Mouse (Mus musculus): ENCODE data around the gene Shisa5.

DNA sequence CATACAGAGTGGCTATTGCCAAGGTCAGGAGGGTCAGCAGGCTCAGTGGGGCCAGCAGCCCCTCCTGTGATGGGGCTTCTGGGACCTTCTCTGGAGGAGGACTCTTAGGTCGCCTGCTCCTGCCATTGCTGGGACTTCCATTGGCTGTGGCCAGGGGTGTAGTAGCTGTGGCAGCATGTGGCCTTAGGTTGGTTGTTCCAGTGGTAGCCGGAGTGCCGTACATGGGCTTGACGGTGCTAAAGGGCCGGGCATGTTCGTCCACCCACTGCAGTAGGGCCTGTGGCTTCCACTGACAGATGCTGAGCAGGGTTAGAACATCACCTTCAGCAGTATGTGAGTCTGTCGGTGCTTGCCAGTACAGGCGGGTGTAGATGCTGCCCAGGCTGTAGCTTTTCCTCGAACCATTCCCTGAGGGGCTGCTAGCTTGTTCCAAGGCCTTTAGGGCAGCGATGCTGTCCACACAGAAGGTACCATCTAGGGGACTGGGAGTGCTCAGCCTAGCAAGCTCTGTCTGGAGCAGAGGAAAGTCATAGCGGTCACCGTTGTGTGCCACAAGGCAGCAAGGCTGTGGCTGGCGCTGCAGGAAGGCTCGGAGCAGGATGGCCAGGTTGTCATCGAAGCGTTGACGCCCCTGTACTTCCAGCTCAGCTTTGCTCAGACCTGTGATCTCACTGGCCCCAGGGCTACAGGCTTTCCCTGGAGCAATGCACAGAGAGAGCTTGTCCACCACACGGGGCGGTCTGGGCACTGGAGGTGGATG, 19.8 kb downstream of the Shisa5 start:
- TF ChIP-seq MAX (IDR thresholded peaks at IDR 0.05; ENCODE audit: low read depth) (no peak), POLR2AphosphoS2 (IDR thresholded peaks at IDR 0.05; ENCODE audit: insufficient read length, low read depth) (no peak), POLR2A (IDR thresholded peaks at IDR 0.05; ENCODE audit: insufficient read length, low read depth) (no peak), CEBPB (IDR thresholded peaks at IDR 0.05; ENCODE audit: insufficient read depth, poor library complexity, severe bottlenecking) (no peak), SRF (IDR thresholded peaks at IDR 0.05; ENCODE audit: control insufficient read depth, insufficient read length, low read depth) (no peak)
